In the genomic region with DNA sequence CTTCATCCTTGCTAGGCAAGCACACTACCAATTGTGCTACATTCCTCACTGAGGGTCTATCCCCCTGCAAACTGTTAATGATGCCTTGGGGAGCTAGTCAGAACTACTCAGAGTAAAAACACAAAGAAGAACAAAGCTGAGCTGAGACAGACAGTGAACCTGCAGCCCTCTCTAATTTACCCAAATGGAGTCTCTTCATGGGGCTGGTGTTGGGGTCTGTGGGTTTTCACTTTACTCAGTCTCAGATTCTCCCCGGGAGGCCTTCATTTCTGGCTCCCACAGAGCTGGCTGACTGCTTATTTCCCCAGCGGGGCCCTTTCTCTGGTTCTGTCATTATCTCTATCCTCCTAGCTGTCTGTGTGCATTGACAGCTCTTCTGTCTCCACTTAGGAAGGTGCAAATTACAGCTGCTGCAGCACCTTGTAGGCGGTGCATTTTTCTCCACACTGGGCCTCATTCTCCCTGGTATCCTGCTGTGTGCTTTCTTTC, we compare ENCODE assay signal across 15 mouse cellular contexts.
DNase-seq lines count a peak whose midpoint lies in the region; ATAC-seq and TF ChIP-seq lines count a peak whose summit lies in the region.
"Had no signal": no experiment of that assay in that cellular context is flagged by ENCODE, and none has a peak within 500 bp of the region (broad histone marks: within the 10 kb centered on the region; RNA-seq: fewer than 3 reads in every experiment).

No protein-coding gene starts in this region.

- no peaks in the 10 kb centered on the region for H3K27me3 ChIP-seq in heart, embryonic 12.5 days (replicated peaks)
- no peaks in the 10 kb centered on the region for H3K27me3 ChIP-seq in embryonic facial prominence, embryonic 13.5 days
- no peaks in the 10 kb centered on the region for H3K27me3 ChIP-seq in forebrain, postnatal 0 days (ENCODE audit: insufficient read depth, low read length)
- no peaks in the 10 kb centered on the region for H3K27me3 ChIP-seq in midbrain, embryonic 15.5 days (replicated peaks)
- H3K27me3 ChIP-seq: kidney, embryonic 15.5 days; liver, embryonic 12.5 days had no signal

- no peak overlapping the region for H3K4me3 ChIP-seq in heart, embryonic 12.5 days
- H3K4me3 ChIP-seq in embryonic facial prominence, embryonic 13.5 days: no peak overlapping the region
- H3K4me3 ChIP-seq in forebrain, postnatal 0 days (ENCODE audit: low read depth, low read length): no peak overlapping the region
- no peak overlapping the region for H3K4me3 ChIP-seq in midbrain, embryonic 15.5 days
- H3K4me3 ChIP-seq: kidney, embryonic 15.5 days; liver, embryonic 12.5 days; myocyte had no signal

- no peaks in the 10 kb centered on the region for H3K9me3 ChIP-seq in heart, embryonic 12.5 days (replicated peaks)
- H3K9me3 ChIP-seq in embryonic facial prominence, embryonic 13.5 days: no peaks in the 10 kb centered on the region
- no peaks in the 10 kb centered on the region for H3K9me3 ChIP-seq in forebrain, postnatal 0 days (ENCODE audit: low read length)
- no peaks in the 10 kb centered on the region for H3K9me3 ChIP-seq in midbrain, embryonic 15.5 days
- H3K9me3 ChIP-seq: kidney, embryonic 15.5 days; liver, embryonic 12.5 days had no signal

- no peak overlapping the region for H3K4me2 ChIP-seq in heart, embryonic 12.5 days
- no peak overlapping the region for H3K4me2 ChIP-seq in embryonic facial prominence, embryonic 13.5 days
- H3K4me2 ChIP-seq in forebrain, postnatal 0 days (ENCODE audit: low read depth): no peak overlapping the region
- H3K4me2 ChIP-seq in midbrain, embryonic 15.5 days: no peak overlapping the region
- H3K4me2 ChIP-seq: kidney, embryonic 15.5 days; liver, embryonic 12.5 days had no signal

- H3K27ac ChIP-seq in heart, embryonic 12.5 days (ENCODE audit: poor library complexity, severe bottlenecking): peak overlapping the region; percentile 17
- 0 out of 2 replicates have a peak overlapping the region, but pooled peaks have one; percentile 16 for H3K27ac ChIP-seq in embryonic facial prominence, embryonic 13.5 days
- peak overlapping the region; percentile 74 for H3K27ac ChIP-seq in forebrain, postnatal 0 days (ENCODE audit: low read depth, low read length)
- peak overlapping the region; percentile 62 for H3K27ac ChIP-seq in midbrain, embryonic 15.5 days
- H3K27ac ChIP-seq: kidney, embryonic 15.5 days; liver, embryonic 12.5 days had no signal

- intact Hi-C loops in gastrocnemius, postnatal 14 days (cut with DNase I; ENCODE audit: low total_unique reads): no loop called here

- H3K9ac ChIP-seq in heart, embryonic 12.5 days: no peak overlapping the region
- H3K9ac ChIP-seq in embryonic facial prominence, embryonic 13.5 days: no peak overlapping the region
- H3K9ac ChIP-seq in forebrain, postnatal 0 days: no peak overlapping the region
- H3K9ac ChIP-seq in midbrain, embryonic 15.5 days: no peak overlapping the region
- H3K9ac ChIP-seq: kidney, embryonic 15.5 days; liver, embryonic 12.5 days had no signal

- peaks cover 19% of the 10 kb centered on the region for H3K4me1 ChIP-seq in heart, embryonic 12.5 days (replicated peaks)
- H3K4me1 ChIP-seq in embryonic facial prominence, embryonic 13.5 days: peaks cover 20% of the 10 kb centered on the region
- H3K4me1 ChIP-seq in forebrain, postnatal 0 days (ENCODE audit: insufficient read depth): no peaks in the 10 kb centered on the region
- peaks cover 13% of the 10 kb centered on the region for H3K4me1 ChIP-seq in midbrain, embryonic 15.5 days

- TF ChIP-seq CTCF in forebrain, postnatal 0 days (IDR thresholded peaks at IDR 0.05; ENCODE audit: low read depth): no peak

- ATAC-seq in heart, embryonic 12.5 days (ENCODE audit: insufficient number of reproducible peaks, low FRiP score): no peak
- ATAC-seq in embryonic facial prominence, embryonic 13.5 days (ENCODE audit: insufficient number of reproducible peaks, insufficient read depth, low FRiP score, low TSS enrichment, low read depth): no peak
- ATAC-seq in forebrain, postnatal 0 days: peak; percentile 91
- ATAC-seq in midbrain, embryonic 15.5 days (replicated peaks): peak; percentile 77
- ATAC-seq: liver, embryonic 12.5 days had no signal

- no peak for DNase-seq in heart, postnatal 4 days
- peak; percentile 38 for DNase-seq in forebrain, postnatal 0 days
- DNase-seq in gastrocnemius, postnatal 14 days: no peak
- DNase-seq in kidney, postnatal 4 days: no peak
- no peak for DNase-seq in cerebellum, adult 11 months
- DNase-seq: cerebellum, postnatal 25 days; gastrocnemius, postnatal 36 days; layer of hippocampus, adult 9-11 months; lung, postnatal 36 days had no signal

- no peaks in the 10 kb centered on the region for H3K36me3 ChIP-seq in heart, embryonic 12.5 days
- no peaks in the 10 kb centered on the region for H3K36me3 ChIP-seq in embryonic facial prominence, embryonic 13.5 days
- H3K36me3 ChIP-seq in forebrain, postnatal 0 days (ENCODE audit: insufficient read depth): no peaks in the 10 kb centered on the region
- H3K36me3 ChIP-seq in midbrain, embryonic 15.5 days (replicated peaks): no peaks in the 10 kb centered on the region
- H3K36me3 ChIP-seq: kidney, embryonic 15.5 days; liver, embryonic 12.5 days had no signal

- WGBS in heart, embryonic 12.5 days: 9% methylated on average over 3 of the region's 3 CpGs
- 15% methylated on average over 3 of the region's 3 CpGs for WGBS in embryonic facial prominence, embryonic 13.5 days
- 8% methylated on average over 3 of the region's 3 CpGs for WGBS in forebrain, postnatal 0 days
- WGBS in midbrain, embryonic 15.5 days: 13% methylated on average over 3 of the region's 3 CpGs

Comparison
In these comparisons a context has a peak if more than half of its experiments do, and no peak if none do; other contexts are left out.
1. ATAC-seq: peak in forebrain, postnatal 0 days (single experiment) and midbrain, embryonic 15.5 days (single experiment); none in heart, embryonic 12.5 days (single experiment) and embryonic facial prominence, embryonic 13.5 days (single experiment).
2. H3K27ac ChIP-seq: peak in every context shown above with its lines; median percentile 74 in forebrain, postnatal 0 days; 62 in midbrain, embryonic 15.5 days; 17 in heart, embryonic 12.5 days; 16 in embryonic facial prominence, embryonic 13.5 days.